ENCODE assay signal across 8 mouse cellular contexts in the genomic region with DNA sequence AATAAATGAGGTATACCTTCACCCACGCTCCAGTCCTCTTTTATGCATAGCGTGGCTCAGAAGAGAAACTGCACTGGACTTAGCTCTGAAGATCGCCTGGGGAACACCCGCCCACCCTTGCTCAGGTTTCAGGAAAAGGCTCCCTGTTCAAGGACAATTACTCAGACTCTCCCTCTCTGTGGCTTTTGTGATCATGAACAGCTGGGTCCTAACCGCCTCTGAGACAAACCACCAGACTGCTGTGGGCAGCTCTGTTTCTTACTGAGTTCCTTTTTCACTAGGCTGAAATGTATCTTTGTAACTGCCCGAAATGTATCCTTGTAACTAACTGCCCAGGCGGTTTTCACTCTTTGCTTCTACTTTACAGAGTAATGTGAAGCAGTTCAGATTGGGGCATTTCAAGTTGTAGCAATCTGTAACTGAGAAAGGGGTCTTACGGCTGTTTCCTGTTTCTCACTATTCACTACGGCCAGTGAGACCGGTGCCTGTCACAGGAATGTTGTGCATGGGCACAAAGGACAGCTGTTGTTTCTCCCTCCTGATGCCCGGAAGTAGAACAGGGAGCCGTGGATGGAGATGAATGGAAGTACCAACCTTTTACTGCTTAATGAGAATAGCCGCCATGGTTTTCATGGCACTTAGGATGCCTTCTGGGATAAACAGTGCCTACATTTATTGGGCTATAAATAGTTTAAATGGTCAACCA. TPM values are rescaled to one million over a fixed set of nuclear protein-coding genes. Genes with fewer than 3 reads are reported as not detected.
DNase-seq lines count a peak whose midpoint lies in the region; ATAC-seq and TF ChIP-seq lines count a peak whose summit lies in the region.

No protein-coding gene starts in this region.

- H3K4me2 ChIP-seq in kidney, embryonic 16.5 days (replicated peaks; ENCODE audit: low read depth, low read length), result peak overlapping the region; percentile 33
- peak overlapping the region; percentile 40 for H3K4me2 ChIP-seq in limb, embryonic 12.5 days

- H3K4me1 ChIP-seq in kidney, embryonic 16.5 days (ENCODE audit: insufficient read depth, low read length), result peaks cover 49% of the 10 kb centered on the region
- H3K4me1 ChIP-seq in kidney, adult 2 months (ENCODE audit: control insufficient read depth, insufficient read depth, low read length), result peaks cover 7% of the 10 kb centered on the region
- H3K4me1 ChIP-seq in embryonic facial prominence, embryonic 10.5 days, result peaks cover 34% of the 10 kb centered on the region
- H3K4me1 ChIP-seq in limb, embryonic 12.5 days (replicated peaks), result peaks cover 42% of the 10 kb centered on the region

- peak overlapping the region; percentile 91 for H3K27ac ChIP-seq in kidney, embryonic 16.5 days (ENCODE audit: low read length)
- no peak overlapping the region for H3K27ac ChIP-seq in kidney, adult 2 months (ENCODE audit: insufficient read depth, low read depth, low read length)
- peak overlapping the region; percentile 66 for H3K27ac ChIP-seq in embryonic facial prominence, embryonic 10.5 days (replicated peaks)
- peak overlapping the region; percentile 91 for H3K27ac ChIP-seq in limb, embryonic 12.5 days

- DNase-seq in kidney, adult 2 months, result no peak
- no peak for DNase-seq in Patski (ENCODE audit: low read depth, low spot score)
- peak; percentile 62 for DNase-seq in embryonic facial prominence, embryonic 10.5 days (ENCODE audit: low spot score)
- DNase-seq in spleen, adult 18-20 months, result no peak
- DNase-seq in layer of hippocampus, postnatal 10 days (ENCODE audit: low spot score in 2 of 2), result no peak
- DNase-seq in thymus, postnatal 4 days, result no peak

- CTCF ChIA-PET in Patski (lab: Charles Lee), result interaction anchor here (2.1 kb wide), 1 partner anchor 15 kb away, joined by 5 read pairs; no protein-coding TSS in a partner anchor

- H3K27me3 ChIP-seq in kidney, embryonic 16.5 days (ENCODE audit: insufficient read depth, low read length), result no peaks in the 10 kb centered on the region
- H3K27me3 ChIP-seq in kidney, adult 2 months (replicated peaks; ENCODE audit: control insufficient read depth, insufficient read depth, low read length), result no peaks in the 10 kb centered on the region
- H3K27me3 ChIP-seq in Patski, result no peaks in the 10 kb centered on the region
- H3K27me3 ChIP-seq in embryonic facial prominence, embryonic 10.5 days (replicated peaks; ENCODE audit: low read depth, poor library complexity, severe bottlenecking), result no peaks in the 10 kb centered on the region
- no peaks in the 10 kb centered on the region for H3K27me3 ChIP-seq in limb, embryonic 12.5 days

- ATAC-seq in kidney, embryonic 16.5 days (ENCODE audit: low FRiP score, low TSS enrichment), result peak; percentile 78
- peak; percentile 51 for ATAC-seq in Patski
- peak; percentile 57 for ATAC-seq in limb, embryonic 12.5 days (ENCODE audit: insufficient number of reproducible peaks, insufficient read depth, low FRiP score, low TSS enrichment, low read depth)

- H3K4me3 ChIP-seq in kidney, embryonic 16.5 days (ENCODE audit: low read length), result peak overlapping the region; percentile 0; the same call in 1 of the 2 replicates
- no peak overlapping the region for H3K4me3 ChIP-seq in kidney, adult 2 months (ENCODE audit: insufficient read depth, low read depth, low read length)
- peak overlapping the region; percentile 25 for H3K4me3 ChIP-seq in embryonic facial prominence, embryonic 10.5 days
- H3K4me3 ChIP-seq in limb, embryonic 12.5 days (replicated peaks), result 0 out of 2 replicates have a peak overlapping the region, but pooled peaks have one; percentile 4

- peak overlapping the region; percentile 12; the same call in 1 of the 2 replicates for H3K9ac ChIP-seq in kidney, embryonic 16.5 days (replicated peaks; ENCODE audit: low read length)
- H3K9ac ChIP-seq in limb, embryonic 12.5 days (replicated peaks), result no peak overlapping the region

- WGBS in kidney, embryonic 16.5 days, result 10% methylated on average over 13 of the region's 13 CpGs
- 23% methylated on average over 13 of the region's 13 CpGs for WGBS in kidney, adult 2 months
- WGBS in embryonic facial prominence, embryonic 10.5 days, result 38% methylated on average over 13 of the region's 13 CpGs
- WGBS in limb, embryonic 12.5 days, result 11% methylated on average over 13 of the region's 13 CpGs

- peaks cover 25% of the 10 kb centered on the region for H3K36me3 ChIP-seq in kidney, embryonic 16.5 days (ENCODE audit: insufficient read depth, low read length)
- no peaks in the 10 kb centered on the region for H3K36me3 ChIP-seq in kidney, adult 2 months (ENCODE audit: control insufficient read depth, insufficient read depth, low read length)
- peaks cover 35% of the 10 kb centered on the region for H3K36me3 ChIP-seq in embryonic facial prominence, embryonic 10.5 days (replicated peaks)
- peaks cover 12% of the 10 kb centered on the region for H3K36me3 ChIP-seq in limb, embryonic 12.5 days

- TF ChIP-seq CTCF in kidney, adult 2 months (conservative IDR thresholded peaks at IDR 0.05; ENCODE audit: insufficient read depth, insufficient read length, low read depth, low read length), result no peak
- TF ChIP-seq CTCF in Patski (IDR thresholded peaks at IDR 0.05), result no peak

- peaks cover 10% of the 10 kb centered on the region; the same call in 1 of the 2 replicates for H3K9me3 ChIP-seq in kidney, embryonic 16.5 days (ENCODE audit: low read length)
- H3K9me3 ChIP-seq in embryonic facial prominence, embryonic 10.5 days, result peaks cover 7% of the 10 kb centered on the region; the same call in 1 of the 2 replicates
- H3K9me3 ChIP-seq in limb, embryonic 12.5 days, result 0 out of 2 replicates have a peak, but pooled peaks cover under 1% of the 10 kb centered on the region

- no peak for TF ChIP-seq POLR2A in kidney, adult 2 months (IDR thresholded peaks at IDR 0.05; ENCODE audit: low read depth, low read length)

- in situ Hi-C loops in Patski (cut with MboI; ENCODE audit: low pct_unique_long_range_greater_than_20kb), result no loop called here

- POLR2A ChIA-PET in Patski (lab: Charles Lee), result interaction anchor here (0.6 kb wide), 1 partner anchor 18 kb away, joined by 3 read pairs; no protein-coding TSS in a partner anchor

RNA-seq across cellular contexts. Expression of a gene that starts 59.3 kb away (rescaled TPM):
- 91.2 and 96.0 TPM in 2 replicates for polyA plus RNA-seq in kidney, embryonic 16.5 days (2015; fragmentation: Nextera tagmentation; extraction: Ambion mirVana)
- 11.3 and 17.9 TPM in 2 replicates for polyA plus RNA-seq in kidney, adult 2 months (2012; rRNA removed)
- polyA plus RNA-seq in Patski (2021), result 33.0 TPM
- 31.1 and 34.2 TPM in 2 replicates for polyA plus RNA-seq in embryonic facial prominence, embryonic 10.5 days (2016; fragmentation: Nextera tagmentation; extraction: Ambion mirVana)
- 44.2 and 51.3 TPM in 2 replicates for polyA plus RNA-seq in limb, embryonic 12.5 days (2016; fragmentation: Nextera tagmentation; extraction: Ambion mirVana)
- 10 to 100 TPM; 39.5 to 46.2 TPM for total RNA-seq in layer of hippocampus, postnatal 10 days (2021)
